Mouse (Mus musculus): Measurements from ENCODE around the gene AA986860.

AA986860 gene

DNA sequence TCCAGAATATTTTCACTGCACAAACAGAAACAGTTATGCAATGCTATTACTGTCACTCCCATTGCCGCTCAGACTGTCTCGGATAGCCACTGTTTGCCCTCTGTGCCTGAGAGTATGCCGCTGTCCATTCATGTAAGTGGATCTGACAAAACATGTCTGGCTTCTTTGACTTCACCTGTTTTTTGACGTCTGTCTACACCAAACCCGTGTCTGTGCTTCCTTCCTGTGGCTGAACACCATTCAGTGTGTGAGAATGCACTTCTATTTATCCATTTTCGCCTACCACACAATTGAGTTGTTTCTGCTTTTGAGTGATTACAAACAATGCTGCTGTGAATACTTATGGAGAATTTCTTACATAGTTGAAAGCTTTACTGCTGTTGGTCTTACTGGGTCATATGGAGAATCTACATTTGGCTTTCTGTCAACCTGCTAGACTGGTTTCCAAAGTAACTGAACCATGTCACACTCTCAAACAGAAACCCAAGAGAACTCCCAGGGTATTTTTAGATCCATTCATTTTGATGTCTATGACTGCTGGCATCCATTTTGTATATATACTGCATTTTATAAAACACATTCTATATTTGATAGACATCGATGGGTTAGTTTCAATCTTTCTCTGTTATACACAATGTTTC lies 44.0 kb downstream of the AA986860 start:
- no peak for DNase-seq (ENCODE audit: low spot score)

DNA sequence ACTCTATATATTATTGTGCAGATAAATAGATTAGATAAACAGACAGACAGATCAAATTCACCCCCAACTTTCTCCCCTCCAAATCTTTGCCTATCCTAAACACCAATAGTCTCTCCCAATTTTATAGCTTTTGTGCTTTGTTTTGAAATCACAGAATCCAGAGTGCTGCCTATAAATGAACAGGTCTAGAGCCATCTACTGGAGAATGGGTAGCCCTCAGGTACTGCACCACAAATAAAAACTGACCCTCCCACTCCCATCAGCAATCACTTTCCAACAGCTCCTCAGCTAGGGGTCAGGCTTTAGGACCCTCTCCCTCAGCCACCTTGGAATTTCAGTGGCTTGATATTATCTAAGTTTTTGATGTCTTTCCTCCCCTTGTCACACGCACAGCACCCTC lies 44.9 kb downstream of the AA986860 start:
- DNase-seq (ENCODE audit: low spot score), result no peak

DNA sequence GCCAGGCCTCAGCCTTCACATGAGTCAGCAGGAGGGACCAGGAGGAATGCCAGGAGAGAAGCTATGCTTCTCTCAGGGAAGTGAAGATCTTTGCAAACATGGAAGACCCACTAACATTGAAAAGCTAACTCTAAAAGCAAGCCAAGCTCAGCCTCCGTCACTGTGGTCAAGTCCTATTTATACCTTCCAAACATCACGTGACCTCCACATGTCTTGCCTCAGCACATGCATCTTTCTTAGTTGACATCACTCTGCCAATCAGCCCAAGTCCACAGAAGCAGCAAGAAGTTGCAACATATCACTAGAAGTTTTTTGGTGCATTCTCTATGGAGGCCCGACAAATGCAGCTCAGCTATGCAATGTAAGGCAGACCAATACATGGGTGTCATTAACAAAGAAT lies 48.1 kb downstream of the AA986860 start:
- DNase-seq (ENCODE audit: low spot score), result no peak

DNA sequence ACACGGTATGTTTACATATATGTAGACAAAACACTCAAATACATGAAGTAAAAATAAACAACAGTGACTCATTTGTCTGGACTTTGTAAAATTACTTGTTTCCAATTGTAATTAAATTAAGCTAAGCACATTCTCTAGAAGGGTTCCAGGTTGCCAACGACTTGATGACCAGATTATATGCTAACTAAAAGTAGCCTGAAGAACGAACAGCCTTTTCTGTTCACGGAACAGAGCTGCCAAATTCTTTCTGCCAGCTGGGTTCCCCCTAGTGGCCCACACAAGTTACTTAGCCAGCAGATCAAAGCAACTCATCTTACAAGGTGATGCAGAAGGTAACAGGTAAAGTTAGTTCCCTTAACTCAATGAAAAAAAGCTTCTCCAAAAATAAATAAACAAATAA lies 52.3 kb downstream of the AA986860 start:
- DNase-seq (ENCODE audit: low spot score), result no peak

DNA sequence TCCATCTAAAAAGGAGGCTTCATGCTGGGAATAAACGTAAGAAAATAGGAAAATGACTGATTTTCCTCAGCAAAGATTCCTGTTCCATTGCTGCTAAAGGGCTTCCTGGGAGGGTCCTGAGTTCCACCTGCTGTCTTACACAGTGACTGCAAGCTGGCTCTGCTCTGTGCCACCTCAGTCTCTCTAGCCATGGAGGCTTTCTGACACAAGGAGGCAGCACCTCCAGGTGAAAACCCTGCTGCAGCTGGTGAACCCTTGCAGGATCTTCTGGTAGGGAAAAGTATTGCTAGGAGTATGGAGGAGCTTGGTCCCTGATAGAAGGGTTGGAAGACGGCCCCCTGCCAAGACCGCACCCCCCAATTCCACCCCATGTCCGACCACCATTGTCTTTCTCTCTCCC lies 55.2 kb downstream of the AA986860 start:
- DNase-seq (ENCODE audit: low spot score), result no peak

DNA sequence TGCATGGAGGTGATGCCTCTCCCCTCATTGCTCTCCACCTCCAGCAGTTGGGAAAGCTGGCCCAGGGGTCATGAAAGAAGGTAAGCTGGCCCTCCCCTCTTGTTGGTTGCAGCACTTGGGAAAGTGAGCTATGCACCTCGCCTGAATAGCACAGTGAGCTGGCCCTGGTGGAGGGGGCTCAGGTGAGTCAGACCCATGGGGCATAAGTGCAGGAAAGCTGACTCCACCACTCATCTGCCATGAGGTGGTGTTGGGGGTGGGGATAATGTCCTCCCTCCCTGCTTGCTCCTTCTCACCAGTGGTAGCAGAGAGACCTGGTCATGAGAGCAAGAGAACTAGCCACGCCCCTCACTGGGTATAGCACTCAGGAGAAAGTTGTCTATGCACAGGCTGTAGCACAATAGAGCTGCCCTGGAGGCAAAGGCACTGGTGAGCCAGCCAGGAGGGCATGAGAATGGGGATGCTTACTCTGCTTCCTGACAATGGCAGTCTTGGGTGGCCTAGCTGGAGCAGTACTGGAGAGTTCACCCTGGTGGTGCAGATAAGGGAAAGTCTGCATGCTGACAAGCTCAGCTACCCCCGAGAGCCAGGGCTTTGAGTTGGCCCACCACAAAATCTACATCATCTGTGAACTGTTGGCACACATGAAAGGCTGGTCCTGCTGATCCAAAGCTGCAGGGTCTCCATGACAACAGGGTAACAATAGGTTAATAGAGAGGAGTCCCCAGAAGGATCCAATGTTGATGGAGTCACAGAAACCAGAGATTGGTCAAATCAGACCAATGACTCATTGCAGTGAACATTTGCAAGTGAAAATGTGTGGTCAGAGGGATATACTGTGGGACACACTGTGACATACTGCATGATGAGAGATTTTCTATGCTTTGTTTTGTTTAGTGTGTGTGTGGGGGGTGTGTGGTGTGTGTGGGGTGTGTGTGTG lies 58.0 kb downstream of the AA986860 start:
- DNase-seq (ENCODE audit: low spot score), result no peak
